8 mouse cellular contexts compared by ENCODE assay signal in genomic region chr17:35358763-35359469, GRCm38 (mm10). TPM values are rescaled to one million over a fixed set of nuclear protein-coding genes. Genes with fewer than 3 reads are reported as not detected.
A peak's percentile ranks its signal among the peaks of the same experiment; 100 is the strongest.
DNase-seq lines count a peak whose midpoint lies in the region; ATAC-seq lines count a peak whose summit lies in the region.
"Had no signal": no experiment of that assay in that cellular context is flagged by ENCODE, and none has a peak within 500 bp of the region (broad histone marks: within the 10 kb centered on the region; RNA-seq: fewer than 3 reads in every experiment).

No protein-coding gene starts in this region.

- H3K4me3 ChIP-seq in forebrain, embryonic 16.5 days (replicated peaks; ENCODE audit: low read length): peak overlapping the region; percentile 36
- H3K4me3 ChIP-seq in limb, embryonic 15.5 days: peak overlapping the region; percentile 35
- peak overlapping the region; percentile 47 for H3K4me3 ChIP-seq in stomach, embryonic 16.5 days (replicated peaks; ENCODE audit: low read length)

- H3K9me3 ChIP-seq in forebrain, embryonic 16.5 days (ENCODE audit: control insufficient read depth, low read length): peaks cover 3% of the 10 kb centered on the region; the same call in 1 of the 2 replicates
- no peaks in the 10 kb centered on the region for H3K9me3 ChIP-seq in limb, embryonic 15.5 days
- H3K9me3 ChIP-seq in stomach, embryonic 16.5 days (replicated peaks; ENCODE audit: control insufficient read depth, low read length): no peaks in the 10 kb centered on the region

- peaks cover 7% of the 10 kb centered on the region for H3K4me1 ChIP-seq in forebrain, embryonic 16.5 days (replicated peaks; ENCODE audit: control insufficient read depth, insufficient read depth, low read length)
- H3K4me1 ChIP-seq in limb, embryonic 15.5 days: peaks cover 11% of the 10 kb centered on the region
- H3K4me1 ChIP-seq in stomach, embryonic 16.5 days (ENCODE audit: control insufficient read depth, insufficient read depth, low read length): peaks cover 4% of the 10 kb centered on the region

- peaks cover 6% of the 10 kb centered on the region; the same call in 1 of the 2 replicates for H3K27me3 ChIP-seq in forebrain, embryonic 16.5 days (replicated peaks; ENCODE audit: control insufficient read depth, insufficient read depth, low read length)
- peaks cover 18% of the 10 kb centered on the region for H3K27me3 ChIP-seq in limb, embryonic 15.5 days
- H3K27me3 ChIP-seq in stomach, embryonic 16.5 days (ENCODE audit: control insufficient read depth, insufficient read depth, low read length): peaks cover 5% of the 10 kb centered on the region; the same call in 1 of the 2 replicates

- H3K9ac ChIP-seq in forebrain, embryonic 16.5 days (replicated peaks; ENCODE audit: low read depth, low read length): peak overlapping the region; percentile 45
- H3K9ac ChIP-seq in limb, embryonic 15.5 days: 0 out of 2 replicates have a peak overlapping the region, but pooled peaks have one; percentile 14
- peak overlapping the region; percentile 58 for H3K9ac ChIP-seq in stomach, embryonic 16.5 days (ENCODE audit: low read length)

- H3K4me2 ChIP-seq in forebrain, embryonic 16.5 days (ENCODE audit: low read length): peak overlapping the region; percentile 70
- peak overlapping the region; percentile 54 for H3K4me2 ChIP-seq in limb, embryonic 15.5 days
- peak overlapping the region; percentile 78 for H3K4me2 ChIP-seq in stomach, embryonic 16.5 days (ENCODE audit: low read depth, low read length)

- no peaks in the 10 kb centered on the region for H3K36me3 ChIP-seq in forebrain, embryonic 16.5 days (ENCODE audit: control insufficient read depth, insufficient read depth)
- no peaks in the 10 kb centered on the region for H3K36me3 ChIP-seq in limb, embryonic 15.5 days
- H3K36me3 ChIP-seq in stomach, embryonic 16.5 days (ENCODE audit: control insufficient read depth, insufficient read depth, low read length): no peaks in the 10 kb centered on the region

- peak; percentile 29 for DNase-seq in retina, postnatal 1 day
- no peak for DNase-seq in retina, embryonic 14.5 days (ENCODE audit: low spot score)
- no peak for DNase-seq in urinary bladder, postnatal 25 days (ENCODE audit: low spot score)
- no peak for DNase-seq in frontal cortex, postnatal 14 days (ENCODE audit: low spot score in 2 of 2)
- DNase-seq: adrenal gland, adult 8-10 months had no signal

- ATAC-seq in forebrain, embryonic 16.5 days: no peak
- ATAC-seq in limb, embryonic 15.5 days (ENCODE audit: insufficient number of reproducible peaks, low FRiP score, low TSS enrichment, low read depth): no peak
- ATAC-seq in stomach, embryonic 16.5 days (ENCODE audit: insufficient read depth, low FRiP score): peak; percentile 17; the same call in 1 of the 2 replicates

- 9% methylated on average over 38 of the region's 38 CpGs for WGBS in forebrain, embryonic 16.5 days
- 12% methylated on average over 38 of the region's 38 CpGs for WGBS in limb, embryonic 15.5 days
- 12% methylated on average over 37 of the region's 38 CpGs for WGBS in stomach, embryonic 16.5 days

- H3K27ac ChIP-seq in forebrain, embryonic 16.5 days (ENCODE audit: low read length): no peak overlapping the region
- no peak overlapping the region for H3K27ac ChIP-seq in limb, embryonic 15.5 days
- no peak overlapping the region for H3K27ac ChIP-seq in stomach, embryonic 16.5 days (ENCODE audit: low read length)

RNA-seq across cellular contexts. Expression of gene H2-Q2, which starts 16.9 kb away (rescaled TPM):
- polyA plus RNA-seq in forebrain, embryonic 16.5 days (2015; fragmentation: Nextera tagmentation; extraction: Ambion mirVana): 1.4 and 3.3 TPM in 2 replicates
- 0.20 and 0.29 TPM in 2 replicates for polyA plus RNA-seq in limb, embryonic 15.5 days (2015; fragmentation: Nextera tagmentation; extraction: Ambion mirVana)
- polyA plus RNA-seq in stomach, embryonic 16.5 days (2015; fragmentation: Nextera tagmentation; extraction: Ambion mirVana): 15.0 and 16.3 TPM in 2 replicates

RNA-seq across cellular contexts. Expression of gene H2-Q4, which starts 20.5 kb away (rescaled TPM):
- polyA plus RNA-seq in forebrain, embryonic 16.5 days (2015; fragmentation: Nextera tagmentation; extraction: Ambion mirVana): 0.65 TPM in 2 replicates
- 3.2 and 4.3 TPM in 2 replicates for polyA plus RNA-seq in limb, embryonic 15.5 days (2015; fragmentation: Nextera tagmentation; extraction: Ambion mirVana)
- 2.2 and 2.6 TPM in 2 replicates for polyA plus RNA-seq in stomach, embryonic 16.5 days (2015; fragmentation: Nextera tagmentation; extraction: Ambion mirVana)

RNA-seq across cellular contexts. Expression of gene H2-Q1, which starts 38.7 kb away (rescaled TPM):
- 0.43 and 0.47 TPM in 2 replicates for polyA plus RNA-seq in forebrain, embryonic 16.5 days (2015; fragmentation: Nextera tagmentation; extraction: Ambion mirVana)
- polyA plus RNA-seq in limb, embryonic 15.5 days (2015; fragmentation: Nextera tagmentation; extraction: Ambion mirVana): not detected in 2 replicates
- polyA plus RNA-seq in stomach, embryonic 16.5 days (2015; fragmentation: Nextera tagmentation; extraction: Ambion mirVana): 0.74 and 0.75 TPM in 2 replicates
